Mouse (Mus musculus) ES-CJ7 (cell line): ENCODE data around the gene Fam170b.

ENCODE experiments used
- DNase-seq: peaks from one replicate; pipeline ENCODE4 v3.0.0; 2011; ENCODE audit warnings: low read depth, low spot score

The Fam170b gene

DNA sequence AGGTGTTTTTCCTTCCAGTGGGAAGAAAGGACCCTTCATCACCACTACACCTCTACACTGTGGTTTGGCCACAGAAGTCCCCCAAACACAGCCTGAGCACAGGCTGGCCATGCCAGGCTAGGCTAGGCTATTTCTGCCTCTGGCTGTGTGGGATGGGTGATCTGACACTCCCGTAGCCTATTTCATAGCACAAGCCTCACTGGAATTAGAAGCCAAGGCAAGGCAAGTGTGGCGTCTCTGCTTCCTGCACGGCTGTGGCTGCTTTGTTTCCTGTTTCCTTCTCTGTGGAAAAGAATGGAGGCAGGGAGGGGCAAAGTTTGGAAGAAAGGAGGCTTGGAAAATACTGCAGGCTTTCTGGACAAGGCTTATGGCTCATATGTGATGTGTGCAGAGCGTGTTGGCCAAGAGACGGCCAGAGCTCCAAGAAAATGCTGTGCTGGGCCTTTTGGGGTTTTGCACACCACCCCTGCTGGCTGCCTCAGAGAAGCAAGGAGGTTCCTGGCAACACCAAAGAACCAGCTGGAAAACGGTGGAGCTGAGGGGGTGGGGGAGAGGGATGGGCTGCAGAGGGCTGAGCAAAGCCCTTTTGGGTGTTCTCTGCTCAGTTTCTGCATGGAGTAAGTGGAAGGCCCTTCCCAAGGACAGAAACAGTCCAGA, 5.6 kb upstream of the Fam170b start:
- DNase-seq, result no peak

DNA sequence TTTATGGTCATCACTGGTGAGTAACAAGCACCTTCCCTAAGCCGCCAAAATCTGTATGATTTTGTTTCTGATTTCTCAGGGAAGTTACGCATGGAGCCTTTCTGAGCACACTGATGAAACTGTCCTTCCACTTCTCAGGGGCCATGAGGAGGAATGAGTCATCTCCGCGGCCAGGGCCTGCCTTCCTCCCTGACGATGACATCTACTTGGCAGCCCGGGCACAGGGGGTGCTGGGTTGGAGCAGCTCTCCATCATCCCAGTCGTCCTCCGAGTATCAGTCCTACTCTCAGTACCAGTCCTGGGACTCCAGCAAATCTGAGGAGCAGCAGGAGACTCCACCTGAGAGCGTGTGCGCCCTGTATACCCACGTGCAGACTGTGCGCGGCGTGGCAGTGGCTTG, 1.4 kb downstream of the Fam170b start:
- no peak for DNase-seq

DNA sequence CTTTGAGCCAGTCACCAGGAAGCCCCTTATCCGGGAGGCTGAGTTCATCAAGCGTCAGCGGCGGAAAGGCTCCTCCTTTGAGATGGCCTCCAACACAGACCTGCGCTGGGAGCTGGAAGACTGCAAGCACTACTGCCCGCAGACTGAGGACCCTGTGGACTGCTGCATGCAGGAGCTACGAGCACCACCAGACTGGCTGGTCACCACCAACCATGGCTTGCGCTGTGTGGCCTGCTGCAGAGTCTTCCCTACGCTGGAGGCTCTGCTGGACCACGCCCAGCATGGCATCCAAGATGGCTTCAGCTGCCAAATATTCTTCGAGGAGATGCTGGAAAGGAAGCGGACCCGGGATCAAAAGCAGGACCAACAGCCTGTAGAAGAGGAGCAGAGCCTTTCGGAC, 1.8 kb downstream of the Fam170b start:
- no peak for DNase-seq

DNA sequence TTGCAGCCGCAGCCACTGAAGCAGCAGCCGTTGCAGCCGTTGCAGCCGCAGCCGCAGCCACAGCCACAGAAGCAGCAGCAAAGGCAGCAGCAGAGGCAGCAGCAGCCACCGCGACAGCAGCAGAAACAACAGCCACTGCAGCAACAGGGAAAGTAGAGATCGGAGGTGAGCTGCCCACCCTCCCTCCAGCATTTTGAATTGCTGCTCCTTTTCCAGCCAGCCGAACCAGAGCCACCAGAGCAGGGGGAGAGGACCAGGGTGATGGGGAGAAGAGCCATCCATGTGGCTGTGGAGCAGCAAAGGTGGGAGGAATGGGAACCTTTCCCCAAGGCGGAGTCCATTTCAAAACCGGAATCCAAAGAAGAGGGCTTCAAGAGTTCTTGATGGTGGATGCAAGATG, 2.4 kb downstream of the Fam170b start:
- DNase-seq, result no peak

DNA sequence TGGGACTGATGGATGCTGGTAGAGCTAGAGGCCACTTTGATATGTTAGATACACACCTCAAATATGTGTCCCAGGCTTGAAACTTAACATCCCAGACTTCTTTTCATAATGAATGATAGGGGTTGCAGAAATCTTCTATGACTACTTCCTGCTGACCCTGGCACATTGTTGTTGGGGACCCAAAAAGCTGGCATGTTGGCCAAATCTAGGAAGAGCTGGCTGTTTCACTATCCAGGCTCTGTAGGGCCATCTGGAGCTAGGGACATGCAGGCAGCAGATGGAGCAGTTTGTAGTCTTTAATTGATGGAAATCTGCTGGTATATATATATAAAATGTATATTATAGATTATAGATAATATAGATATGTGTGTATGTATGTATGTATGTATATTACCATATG, 8.3 kb downstream of the Fam170b start:
- DNase-seq, result no peak

DNA sequence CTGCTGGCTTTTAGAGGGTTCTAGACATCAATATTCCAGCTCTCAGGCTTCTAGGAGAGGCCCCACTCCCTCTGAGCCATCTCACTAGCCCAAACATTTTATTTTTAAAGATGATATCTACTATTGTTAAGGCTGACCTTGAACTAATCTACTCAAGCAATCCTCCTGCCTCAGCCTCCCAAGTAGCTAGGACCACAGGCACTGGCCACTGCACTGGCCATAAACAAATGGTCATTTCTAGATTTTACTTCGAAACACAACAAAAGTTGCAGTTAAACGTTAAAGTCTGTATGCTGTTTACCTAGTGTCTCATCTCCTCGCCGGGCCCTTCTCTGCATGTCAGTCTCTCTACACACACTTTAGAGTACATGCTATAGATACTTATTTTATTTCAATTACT, 20.3 kb downstream of the Fam170b start:
- DNase-seq, result no peak

DNA sequence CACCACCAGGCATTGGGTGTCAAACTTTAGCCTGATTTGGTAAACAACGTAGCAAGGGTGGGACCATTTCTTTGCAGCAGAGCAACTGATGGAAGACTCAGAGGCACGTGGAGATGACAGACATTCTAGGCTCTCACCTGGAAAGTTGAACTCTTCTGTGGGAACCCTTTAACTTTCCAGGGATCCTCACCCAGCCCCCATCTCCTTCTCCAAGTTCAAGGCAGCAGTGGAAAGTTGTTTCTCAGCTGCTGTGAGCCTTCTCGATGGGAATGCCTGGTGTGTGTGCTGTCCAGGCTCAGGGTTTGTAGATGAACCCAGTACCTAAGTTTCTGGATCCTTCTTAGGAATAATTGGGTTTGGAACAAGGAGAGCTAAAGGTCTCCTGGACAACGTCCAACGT, 22.5 kb downstream of the Fam170b start:
- DNase-seq, result no peak

DNA sequence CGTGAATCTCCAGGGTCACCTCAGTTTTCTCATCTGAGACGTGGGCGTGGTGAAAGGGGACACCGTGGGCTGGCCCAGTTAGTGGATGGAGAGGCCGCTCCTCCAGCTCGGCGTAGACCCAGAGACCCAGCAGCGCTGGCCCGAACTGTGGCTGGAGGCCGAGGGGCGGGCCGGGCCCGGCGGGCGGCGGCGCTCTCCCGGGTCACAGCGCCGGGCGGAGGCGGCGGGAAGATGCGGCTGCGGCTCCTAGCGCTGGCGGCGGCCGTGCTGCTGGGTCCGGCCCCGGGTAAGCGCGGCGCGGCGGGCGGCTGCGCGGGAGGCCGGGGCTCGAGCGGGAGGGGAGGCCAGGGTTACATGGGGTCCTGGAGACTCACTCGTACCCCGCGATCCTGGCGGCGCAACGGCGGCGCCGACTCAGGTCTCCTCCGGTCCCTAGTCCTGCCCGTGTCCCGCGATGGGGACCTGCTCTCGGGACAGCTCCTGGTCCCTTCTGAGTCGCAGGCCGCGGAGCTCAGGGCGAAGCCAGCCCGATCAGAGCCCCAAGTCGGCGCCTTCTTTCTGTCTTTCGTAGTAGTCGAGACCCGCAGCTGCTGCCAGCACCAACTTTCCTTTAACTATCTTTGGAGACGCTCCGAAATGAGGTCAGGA, 23.0 kb downstream of the Fam170b start, which contains the start of gene Vstm4:
Vstm4 (plus strand) TSS at position 76 of the 648 bp plus-strand sequence.
- no peak for DNase-seq

DNA sequence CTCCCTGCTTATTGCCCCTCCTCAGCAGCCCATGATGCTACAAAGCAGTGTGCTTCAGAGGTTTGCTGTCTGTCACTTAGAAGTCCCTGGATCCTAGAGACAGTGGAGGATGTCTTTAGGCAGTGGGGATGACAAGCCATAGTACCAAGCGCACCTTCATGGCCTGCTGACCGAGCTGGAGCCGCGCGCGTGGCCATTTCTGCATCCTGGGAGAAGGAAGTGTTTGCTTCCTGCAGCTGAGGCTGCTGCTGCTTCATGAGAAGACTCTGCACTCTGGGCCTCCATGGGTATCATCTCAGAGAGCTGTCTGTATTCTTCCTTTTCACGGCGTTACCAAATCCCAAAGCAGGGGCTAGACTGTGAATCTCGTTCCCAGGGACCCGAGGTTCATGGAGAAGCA, 24.6 kb downstream of the Fam170b start:
- DNase-seq, result no peak

DNA sequence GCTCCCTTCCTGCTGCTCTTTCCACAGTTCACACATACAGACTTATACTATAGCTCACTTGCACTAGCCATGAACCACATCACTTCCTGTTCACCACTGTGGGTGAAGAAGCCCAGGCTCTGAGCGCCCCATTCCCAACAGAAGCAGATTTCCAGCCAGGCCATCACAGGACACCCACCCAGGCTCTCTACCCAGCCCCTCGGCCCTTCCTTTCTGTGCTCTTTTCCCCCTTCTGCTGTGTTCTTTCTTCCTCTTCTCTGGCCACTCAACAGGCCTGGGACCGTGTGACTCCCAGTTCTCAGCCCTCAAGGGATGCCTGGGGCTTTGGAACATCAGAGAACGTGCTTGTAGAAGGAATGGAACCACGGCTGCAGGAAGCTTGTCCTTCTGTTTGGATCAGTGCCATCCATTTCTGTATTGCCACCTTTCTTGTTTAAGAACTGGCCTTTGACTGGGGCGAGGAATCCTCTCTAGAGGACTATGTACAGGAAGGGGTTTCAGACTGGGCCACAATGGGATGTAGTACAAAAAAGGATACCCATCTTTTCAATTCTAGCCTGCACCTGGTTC, 25.3 kb downstream of the Fam170b start:
- no peak for DNase-seq

DNA sequence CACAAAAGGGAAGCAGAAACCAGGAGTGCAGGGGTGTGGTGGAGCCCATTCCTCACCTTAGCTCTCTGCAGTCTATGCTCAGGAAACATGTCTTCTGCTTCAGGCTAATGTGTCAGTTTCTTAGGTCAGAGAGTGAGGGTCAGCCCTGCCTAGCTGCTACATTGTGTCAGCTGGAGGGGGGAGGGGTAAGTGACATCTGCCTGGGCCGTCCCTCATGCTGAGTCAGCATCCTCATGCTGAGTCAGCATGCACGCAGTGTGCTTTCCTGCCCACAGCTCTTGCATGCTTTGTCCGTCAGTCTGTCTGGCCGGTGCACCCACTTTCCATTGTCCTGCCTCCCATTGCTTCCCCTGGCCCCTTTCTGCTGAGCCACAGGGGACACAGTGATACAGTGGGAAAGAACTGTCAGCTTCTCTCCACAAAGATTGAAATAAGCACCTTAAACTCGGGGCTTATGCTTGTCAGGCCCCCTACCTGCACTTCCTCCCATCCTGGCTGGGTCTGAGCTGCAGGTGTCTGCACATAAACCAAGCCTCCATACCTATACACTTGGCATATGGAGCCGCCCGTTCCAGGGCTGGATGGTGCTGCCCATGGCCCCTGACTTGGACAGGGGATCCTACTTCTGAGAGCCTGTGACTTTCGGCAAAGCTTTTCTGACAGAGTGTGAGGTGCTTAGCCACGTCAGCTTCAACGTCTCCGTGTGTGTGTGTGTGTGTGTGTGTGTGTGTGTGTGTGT, 26.2 kb downstream of the Fam170b start:
- DNase-seq, result peak; percentile 18

DNA sequence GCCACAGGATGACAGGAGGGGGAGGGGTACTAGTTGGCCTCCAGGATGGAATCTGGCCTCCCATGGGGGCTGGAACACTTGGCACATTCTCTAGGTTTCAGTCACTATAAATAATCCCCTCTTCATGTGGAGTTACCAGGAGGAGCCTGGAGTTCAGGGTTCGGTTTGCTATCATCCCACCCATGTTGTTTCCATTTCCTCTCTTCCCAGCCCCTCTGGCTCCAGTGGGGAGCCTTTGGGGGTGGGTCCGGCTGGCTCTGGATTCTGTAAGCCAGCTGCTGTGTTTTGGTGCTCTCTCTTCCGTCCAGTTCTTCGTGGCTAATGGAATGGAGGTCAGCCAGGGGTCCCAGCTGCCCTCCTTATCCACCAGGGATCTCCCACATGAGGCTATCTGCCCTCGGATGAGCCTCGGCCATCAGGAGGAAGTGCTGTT, 27.4 kb downstream of the Fam170b start:
- no peak for DNase-seq

DNA sequence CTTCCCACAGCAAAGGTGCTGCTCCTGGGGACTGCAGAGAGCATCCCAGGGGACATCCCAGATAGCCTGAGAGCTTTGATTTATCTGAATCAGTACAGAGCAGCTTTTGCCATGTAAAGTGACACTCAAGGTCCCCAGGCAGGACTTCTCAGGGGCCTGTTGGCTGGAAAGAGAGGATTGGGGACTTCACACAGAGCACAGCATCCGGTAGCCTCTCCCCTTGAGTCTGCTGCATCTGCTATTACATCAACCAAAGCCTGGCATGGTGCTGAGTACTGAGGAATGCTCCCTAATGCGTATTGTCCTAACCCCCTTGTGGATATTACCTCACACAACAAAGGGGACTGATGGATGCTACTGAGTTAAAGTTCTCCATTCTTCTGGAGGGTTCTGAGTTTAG, 27.9 kb downstream of the Fam170b start:
- no peak for DNase-seq

DNA sequence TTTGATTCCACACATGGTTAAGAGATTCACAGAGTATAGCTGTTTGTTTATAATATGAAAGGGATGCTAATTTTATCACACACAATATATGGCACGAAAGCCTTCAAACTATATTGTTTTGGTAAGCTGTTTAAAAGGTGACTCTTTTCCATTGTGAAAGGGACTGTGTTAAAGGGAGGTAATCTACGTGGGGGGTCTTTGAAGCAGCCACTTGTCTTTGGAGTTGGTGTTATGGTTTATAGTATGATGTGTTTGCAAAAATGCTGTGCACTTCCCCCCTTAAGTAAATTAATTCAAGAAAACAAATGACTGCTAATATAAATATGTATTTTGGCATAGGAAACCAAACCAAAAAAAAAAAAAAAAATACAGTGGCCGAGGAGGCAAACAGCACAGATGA, 31.6 kb downstream of the Fam170b start:
- DNase-seq, result no peak

DNA sequence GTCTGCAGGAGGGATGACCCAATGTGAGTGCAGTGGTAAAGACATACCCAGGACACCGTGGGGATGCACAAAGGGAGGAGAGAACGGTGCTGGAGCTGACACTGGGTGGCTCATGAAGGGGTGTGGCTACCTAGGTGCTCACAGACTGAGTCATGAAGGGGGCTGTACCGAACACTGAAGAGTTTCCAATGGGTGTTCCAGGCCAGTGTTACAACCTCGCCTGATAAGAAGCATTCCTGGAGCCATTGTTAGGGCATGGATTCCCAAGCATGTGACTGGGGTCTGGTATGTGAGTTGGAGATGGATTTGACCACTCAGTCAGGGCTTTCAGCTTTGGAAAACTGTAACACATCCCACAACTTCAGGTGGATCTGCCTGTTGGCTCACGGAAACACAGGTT, 38.2 kb downstream of the Fam170b start:
- DNase-seq, result no peak

DNA sequence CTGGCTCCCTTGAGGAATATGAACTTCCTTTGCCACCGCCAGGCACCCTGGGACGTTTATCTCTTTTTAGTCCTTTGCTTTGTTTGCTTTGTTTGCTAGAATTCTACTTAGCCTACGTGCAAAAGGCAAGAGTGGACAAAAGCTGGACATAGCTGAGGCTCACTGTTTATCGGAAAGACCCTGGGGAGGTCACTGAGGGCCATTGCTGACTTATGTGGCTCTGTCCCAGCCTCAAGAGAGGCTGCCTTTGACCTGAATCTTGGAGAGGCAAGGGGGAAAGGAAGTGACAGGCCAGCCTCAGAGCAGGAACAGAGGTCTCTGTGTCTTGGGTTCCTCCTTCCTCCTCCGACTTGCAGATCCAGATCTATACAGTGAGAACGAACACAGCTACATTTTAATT, 43.8 kb downstream of the Fam170b start:
- no peak for DNase-seq

DNA sequence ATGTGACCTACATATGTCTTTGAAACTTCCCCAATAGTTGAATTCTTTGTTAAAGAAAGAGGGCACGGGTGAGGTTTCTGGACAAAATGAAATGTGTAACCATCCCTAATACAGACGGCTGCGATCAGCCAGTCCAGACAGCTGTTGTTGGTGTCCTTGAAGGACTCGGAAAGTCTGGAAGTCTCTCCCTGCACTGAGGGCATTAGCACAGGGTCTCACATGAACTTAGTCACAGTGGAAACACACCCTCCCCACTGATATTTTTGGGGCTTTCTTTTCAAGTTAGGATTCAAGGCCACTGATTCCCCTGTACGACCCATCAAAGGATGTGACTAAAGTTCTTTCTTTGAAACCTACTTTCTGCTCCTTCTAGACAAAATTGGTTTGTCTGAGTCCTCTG, 46.6 kb downstream of the Fam170b start:
- no peak for DNase-seq

DNA sequence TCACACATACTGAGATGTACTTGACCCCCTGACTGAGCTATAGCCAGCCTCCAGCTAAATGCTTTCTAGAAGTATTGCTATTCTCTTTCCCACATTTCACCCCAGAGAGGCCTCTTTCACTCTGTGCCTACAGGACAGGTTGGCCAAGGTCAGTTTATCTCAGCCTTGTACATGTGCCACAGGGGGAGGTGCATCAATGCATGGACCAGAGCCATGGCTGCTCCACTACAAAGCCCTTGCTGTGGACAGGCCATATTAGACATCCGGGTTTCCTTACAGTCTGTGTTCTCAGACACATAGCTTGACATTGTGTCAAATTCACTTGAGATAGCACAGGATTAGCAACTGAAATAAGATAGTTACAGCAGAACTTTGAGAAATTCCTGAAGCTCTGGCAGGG, 47.9 kb downstream of the Fam170b start:
- DNase-seq, result no peak
